Mouse (Mus musculus) spleen, postnatal 36 days (tissue): ENCODE measurements around the gene Pou2f1.

Source experiments
- DNase-seq, 2 experiments: peaks; one replicate each; pipeline ENCODE4 v3.0.0; 2022; ENCODE audit warnings: low spot score in 2 of 2, mixed read lengths in 1 of 2

Pou2f1 gene

DNA sequence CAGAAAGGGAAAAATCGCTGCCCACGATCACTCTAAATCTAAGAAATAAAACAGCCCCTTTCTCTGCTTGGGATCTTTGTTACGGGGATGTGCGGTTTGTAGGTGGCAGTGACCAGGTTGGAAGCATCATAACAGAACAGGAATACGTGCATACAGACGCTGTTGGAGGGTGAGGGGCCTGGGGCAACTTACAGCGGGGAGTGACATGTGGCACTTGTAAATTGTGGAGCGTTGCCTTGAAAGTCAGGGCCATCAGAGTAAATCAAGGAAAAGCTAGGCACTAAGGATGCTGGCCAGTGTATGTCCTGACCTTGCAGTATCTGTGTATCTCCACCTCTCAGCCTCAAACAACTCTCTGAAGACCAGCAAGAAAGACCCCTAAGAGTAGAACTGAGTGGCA is 154.1 kb downstream of the Pou2f1 start:
- DNase-seq, result no peak

DNA sequence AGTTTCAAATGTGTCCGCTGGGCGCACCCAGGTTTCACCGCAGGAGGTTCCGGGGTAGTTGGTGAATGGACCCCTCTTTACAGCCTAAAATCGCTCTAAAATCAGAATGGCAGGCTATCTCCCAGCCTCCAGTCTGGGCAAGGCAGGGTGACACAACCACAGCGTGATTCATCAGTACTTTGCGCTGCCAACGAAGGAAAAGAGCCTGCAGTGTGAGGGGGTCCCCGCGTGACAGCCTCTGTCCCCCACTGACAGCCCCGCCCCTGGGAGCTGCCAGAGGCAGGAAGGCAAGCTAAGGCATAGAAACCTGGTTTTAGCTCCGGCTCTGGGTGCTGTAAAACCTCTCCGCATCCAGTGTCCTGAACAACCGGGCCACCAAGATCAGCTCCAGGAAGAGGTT is 157.1 kb downstream of the Pou2f1 start:
- DNase-seq, result peak; percentile 38

DNA sequence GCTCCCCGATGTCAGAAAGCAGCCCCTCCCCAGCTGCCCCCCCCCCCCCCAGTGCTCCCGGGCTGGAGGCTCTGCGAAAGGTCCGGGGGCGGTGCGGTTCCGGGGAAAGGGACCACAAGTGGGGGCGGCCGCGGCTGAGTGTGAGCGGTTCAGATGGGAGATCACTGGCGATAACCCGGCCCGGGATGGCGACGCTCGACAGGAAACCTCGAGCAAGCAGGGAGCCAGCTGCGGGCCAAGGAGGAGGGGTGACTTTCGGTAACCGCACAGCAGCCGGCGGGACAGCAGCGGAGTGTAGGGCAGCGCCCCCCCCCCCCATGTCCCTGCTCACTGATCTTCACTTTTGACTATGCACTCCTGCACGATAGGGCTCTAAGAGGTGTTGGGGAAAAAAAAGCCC is 157.5 kb downstream of the Pou2f1 start:
- DNase-seq, result peak; percentile 54 to 57

DNA sequence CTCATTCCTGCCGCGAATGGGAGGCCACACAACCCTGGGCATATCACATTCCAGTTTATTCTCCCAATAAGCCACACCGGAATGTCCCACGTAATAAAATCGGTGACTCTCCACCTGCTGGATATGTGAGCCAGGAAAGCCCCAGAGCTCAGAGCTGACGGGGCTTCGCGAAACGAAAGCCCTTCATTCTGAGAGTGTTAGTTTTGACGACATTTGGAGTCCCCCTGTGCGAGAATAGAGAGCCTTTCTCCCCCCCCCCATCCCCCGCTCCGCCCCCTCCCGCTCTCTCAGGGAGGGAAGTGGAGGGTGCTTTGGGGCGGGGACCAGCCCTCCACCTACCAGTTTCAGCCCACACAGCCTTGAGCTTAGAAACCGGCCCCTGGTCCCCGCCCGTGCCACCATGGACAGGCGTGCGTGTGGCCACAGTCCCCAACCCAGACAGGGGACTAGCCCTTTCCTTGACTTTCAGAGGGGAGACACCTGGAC is 158.0 kb downstream of the Pou2f1 start:
- peak; percentile 59 to 61 for DNase-seq

DNA sequence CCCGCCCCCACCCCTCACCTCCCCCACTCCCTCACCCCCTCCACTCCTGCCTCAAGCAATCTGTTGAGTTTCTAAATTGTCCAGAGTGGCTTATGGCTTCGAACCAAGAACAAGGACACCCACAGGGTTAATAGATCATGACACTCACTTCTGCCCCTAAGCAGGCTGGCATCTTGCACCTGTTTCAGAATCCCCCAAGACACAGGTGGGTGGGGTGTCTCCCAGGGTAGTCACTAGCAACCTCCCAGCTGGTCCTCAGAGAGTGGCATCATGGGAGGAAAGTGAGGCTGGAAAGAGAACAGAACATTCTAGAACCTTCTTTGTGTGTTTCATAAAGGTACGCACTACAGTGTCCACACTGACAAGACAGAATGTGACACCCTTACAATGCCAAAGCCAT is 158.9 kb downstream of the Pou2f1 start:
- DNase-seq, result peak in 1 of 2 experiments; percentile 15

DNA sequence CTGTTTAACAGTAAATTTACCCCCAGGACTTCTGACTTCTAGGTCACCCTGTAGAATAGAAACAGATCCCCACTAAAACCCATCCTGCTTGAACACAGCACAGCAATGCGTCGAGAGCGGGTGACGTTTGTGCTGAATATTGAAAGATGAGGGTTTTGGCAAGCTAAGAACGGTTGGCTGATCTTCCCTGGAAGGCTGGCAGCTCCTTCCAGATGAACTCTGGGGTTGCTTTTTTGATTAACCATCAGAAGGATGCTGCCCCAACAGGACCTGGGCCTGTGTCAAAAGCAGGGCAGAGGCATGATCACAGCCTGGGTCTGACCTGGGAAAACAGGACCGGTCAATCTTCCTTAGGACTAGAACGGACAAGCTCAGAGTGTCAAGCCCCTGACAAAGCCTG is 160.3 kb downstream of the Pou2f1 start:
- no peak for DNase-seq

DNA sequence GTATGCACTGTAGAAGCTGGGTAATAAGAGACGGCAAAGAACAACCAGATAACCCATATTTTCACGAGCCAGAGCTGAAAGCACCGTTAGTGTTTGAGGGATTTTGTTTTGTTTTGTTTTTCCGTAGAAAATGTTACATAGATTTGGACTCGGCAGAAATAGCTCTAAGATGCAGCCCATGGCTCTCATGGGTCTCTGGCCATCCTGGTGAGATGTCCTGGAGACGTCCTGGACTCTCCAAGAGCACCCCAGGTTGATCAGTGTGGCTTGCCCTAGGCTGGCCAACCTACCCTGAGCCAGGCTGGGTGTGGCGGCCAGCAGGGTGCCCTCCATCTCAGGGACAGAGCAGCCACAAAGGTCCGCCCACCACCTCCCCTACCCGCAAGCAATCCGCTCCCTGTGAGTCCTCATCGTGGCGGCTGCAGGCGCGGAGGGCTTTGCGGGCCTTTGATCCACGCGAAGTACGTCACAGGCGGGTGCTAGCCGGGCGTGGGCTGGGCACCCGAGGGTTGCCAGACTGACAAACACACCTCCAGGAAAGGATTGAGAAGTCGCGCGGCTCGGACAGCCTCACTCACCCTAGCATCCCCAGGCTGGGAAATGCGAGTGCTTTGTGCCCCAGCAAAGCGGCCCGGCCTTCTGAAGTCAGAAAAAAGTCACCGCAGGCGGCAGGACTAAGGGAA is 161.8 kb downstream of the Pou2f1 start:
- DNase-seq, result no peak

DNA sequence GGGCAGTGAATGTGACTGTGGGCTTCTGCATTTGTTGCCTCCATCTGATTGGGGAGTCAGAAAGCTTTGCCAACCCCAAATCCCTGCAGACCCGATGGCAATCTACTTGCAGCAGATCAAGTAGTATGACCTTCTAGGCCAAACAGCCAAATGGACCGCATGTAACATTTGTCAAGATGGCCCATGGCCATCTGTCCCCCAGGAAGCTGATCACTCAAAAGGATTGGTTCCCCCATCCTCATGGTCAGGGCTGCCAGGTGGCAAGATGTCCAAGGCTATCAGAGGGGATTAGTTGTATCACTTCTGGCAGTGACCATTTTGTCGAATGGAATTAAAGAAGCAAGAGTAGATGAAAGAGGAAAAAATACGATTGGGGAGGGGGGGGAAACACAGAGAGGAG is 163.3 kb downstream of the Pou2f1 start:
- no peak for DNase-seq

DNA sequence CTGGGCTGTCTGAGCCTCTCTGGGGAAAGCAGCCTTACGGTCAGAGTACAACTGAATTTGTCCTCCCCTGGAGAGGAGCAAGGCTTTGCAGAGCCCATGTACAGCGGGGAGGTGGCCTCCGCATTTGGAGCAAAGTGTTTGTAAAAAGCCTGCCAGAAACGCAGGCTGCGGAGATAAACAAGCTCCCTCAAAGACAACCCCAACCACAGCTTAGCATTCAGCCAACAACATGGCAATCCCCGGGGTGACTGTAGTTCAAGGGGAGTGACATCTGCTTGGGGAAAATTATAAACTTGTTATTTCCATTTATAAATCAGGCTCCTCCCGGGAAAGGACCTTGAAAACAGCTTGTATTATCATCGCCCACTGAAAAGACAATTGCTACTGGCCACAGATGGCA is 164.9 kb downstream of the Pou2f1 start:
- no peak for DNase-seq

DNA sequence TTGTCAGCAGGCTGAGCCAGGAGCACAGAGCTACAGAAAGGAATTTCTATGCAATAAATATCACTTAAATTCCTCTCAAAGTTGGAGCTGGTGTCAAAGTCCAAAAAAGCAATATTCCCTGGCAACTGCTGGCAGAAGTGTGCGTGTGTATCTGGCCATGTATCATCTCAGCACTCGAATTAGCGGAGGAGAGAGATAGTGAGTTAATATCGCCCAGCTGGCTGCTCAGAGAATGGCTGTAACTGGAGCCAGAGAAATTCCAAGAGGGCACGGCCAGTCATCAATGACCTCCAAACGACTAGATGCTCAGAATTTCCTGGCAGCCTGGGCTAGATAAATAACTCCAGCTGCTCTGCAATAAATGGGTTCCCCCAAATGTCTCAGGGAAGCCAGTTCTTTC is 166.0 kb downstream of the Pou2f1 start:
- no peak for DNase-seq

DNA sequence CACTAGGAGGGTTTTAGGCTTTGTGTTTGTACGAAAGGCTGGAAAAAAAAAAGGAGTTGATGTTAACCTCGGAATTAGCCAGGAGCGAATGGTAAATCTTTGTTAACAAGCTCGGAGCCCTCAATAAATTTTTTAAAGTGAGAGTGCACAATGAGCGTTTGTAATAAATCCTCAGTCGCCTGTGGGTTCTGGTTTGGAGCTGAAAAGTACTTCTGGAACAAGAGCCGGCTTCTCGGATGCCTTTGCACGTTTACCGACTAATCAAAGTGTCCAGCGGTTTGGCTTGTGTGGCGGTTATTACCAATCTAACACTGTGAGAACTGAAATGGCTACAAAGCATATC is 167.9 kb downstream of the Pou2f1 start:
- DNase-seq, result no peak

DNA sequence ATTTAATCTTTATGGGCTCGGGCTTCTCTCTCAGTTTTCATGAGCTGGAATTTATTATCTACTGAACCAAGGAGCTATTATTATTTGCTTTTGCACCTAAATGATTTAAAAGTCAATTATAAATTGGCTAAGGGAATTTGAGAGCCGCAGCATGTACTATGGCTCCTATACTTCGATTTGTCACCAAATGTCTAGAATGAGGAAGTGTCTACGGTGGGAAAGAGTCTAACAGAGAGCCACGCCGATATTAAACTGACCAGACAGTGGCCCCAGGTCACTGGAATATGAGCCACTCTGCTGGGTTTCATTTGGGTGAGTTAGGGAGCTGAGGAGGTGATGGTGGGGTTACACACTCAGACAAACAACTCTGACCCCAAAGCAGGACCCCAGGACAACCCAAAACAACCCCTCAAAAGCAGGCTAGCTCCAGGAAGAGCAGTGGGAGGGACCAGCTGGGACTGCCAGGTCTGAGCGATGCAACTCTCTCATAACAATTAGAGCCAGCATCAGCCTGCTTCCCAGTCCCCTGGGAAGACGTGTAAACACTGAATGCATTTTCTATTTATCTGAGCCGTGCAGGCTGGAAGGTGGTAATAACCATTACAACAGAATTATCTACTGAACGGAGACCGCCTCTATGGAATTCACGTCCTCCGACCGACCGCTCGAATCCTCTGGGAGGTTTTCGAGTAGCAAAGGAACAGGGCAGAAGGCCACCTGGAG is 168.4 kb downstream of the Pou2f1 start:
- no peak for DNase-seq

DNA sequence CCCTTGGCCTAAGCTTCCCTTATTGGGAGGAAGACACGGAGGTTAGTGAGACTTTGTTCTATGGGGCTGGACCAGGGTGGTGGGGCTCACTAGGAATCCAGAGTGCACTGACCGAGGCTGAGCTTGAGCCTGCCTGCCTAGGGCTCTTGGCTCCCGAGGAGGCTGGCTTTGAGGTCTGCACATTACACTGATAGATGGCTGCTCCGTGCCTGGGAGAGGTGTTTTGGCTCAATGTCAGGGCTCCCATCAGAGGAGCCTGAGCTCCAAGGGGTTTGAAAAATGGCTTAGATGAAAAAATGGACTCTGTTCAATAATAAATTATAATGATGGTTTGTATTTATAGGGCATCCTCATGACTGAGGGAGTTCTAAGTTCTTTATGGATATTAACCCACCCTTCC is 169.2 kb downstream of the Pou2f1 start:
- no peak for DNase-seq

DNA sequence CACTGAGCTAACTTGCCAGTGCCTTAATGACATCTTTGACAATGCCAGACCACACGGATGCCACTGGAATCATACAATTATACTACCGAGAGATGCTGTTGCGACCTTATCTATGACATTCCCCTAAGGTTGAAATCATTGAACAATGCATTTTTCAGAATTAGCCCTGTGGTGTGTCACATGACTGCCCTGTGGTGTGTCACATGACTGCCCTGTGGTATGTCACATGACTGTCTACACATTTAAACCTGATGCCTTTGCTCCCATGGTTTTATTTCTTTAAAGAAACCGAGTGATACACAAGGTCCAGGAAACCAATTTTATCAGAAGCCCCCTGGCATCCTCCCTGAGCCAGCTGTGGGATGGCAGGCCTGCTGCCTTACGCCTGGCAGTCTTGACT is 172.6 kb downstream of the Pou2f1 start:
- DNase-seq, result no peak

DNA sequence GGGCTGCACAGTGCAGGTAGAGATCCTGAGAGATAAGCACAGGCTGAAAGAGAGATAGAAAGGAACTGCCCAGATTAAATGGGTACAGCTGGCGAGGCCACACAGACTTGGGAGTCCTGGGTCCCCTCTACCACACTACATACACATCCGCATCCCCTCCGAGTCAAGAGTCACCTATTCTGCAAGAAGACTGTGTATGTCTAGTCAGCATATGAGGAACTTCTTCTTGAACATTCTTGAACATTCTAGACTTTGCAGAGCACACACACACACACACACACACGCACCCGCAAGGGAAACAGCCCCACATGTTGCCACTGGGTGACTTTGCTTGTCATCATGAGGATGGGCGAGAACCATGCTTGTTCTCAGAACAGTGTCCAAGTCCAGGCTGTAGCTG is 173.9 kb downstream of the Pou2f1 start:
- DNase-seq, result no peak

DNA sequence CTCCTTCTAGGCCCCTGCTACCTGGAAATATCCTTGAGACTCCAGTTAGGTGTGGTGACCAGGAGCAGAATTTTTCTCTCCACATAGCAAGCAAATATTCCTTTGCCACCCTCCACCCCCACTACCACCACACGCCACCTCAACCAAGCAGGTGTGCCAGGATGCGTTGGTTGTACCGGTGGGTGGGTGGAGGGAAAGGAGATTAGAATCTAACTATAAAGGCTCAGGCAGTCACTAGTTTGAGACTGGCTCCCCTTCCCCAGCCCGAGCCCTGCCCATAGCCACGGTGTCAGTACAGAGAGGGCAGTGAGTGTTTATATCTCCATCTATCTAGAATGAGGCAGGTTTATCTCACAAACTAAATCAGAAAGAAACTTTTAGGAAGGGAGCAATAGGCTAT is 174.3 kb downstream of the Pou2f1 start:
- no peak for DNase-seq

DNA sequence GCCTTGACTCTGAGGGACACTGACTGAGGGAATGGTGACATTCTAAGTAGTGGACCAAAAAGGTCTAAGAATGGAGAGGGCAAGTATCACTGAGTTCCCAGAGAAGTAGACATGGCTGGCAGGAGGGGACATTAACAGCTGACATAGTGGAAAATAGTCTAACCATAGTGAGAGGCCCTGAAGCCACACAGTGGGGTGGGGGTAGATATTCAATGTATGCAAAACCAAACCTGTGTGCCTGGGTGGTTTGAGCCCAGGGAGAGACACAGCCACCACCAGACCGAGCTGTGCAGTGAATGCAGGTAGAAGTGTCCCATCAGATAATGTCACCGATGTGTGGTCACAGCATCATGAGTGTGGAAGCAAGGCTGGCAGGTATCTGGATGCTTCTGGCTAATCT is 180.4 kb downstream of the Pou2f1 start:
- no peak for DNase-seq

DNA sequence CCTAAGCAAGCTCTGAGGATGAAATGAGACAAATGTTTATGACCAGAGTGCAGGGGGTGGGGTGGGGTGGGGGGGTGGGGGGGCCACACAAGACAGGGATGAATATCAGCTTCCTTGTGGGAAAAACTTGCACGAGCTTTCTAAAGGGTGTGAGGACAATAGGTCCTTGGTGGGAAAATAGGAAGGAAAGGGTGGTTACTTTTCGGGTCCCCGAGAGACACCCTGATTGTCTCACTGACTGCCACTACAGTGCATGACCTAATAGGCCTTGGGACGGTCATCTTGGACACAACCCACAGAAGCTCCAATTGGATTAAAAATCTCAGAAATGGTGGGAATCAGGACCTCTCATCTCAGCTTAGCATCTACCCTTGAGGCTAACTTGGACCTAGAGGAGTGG is 183.3 kb downstream of the Pou2f1 start:
- no peak for DNase-seq

DNA sequence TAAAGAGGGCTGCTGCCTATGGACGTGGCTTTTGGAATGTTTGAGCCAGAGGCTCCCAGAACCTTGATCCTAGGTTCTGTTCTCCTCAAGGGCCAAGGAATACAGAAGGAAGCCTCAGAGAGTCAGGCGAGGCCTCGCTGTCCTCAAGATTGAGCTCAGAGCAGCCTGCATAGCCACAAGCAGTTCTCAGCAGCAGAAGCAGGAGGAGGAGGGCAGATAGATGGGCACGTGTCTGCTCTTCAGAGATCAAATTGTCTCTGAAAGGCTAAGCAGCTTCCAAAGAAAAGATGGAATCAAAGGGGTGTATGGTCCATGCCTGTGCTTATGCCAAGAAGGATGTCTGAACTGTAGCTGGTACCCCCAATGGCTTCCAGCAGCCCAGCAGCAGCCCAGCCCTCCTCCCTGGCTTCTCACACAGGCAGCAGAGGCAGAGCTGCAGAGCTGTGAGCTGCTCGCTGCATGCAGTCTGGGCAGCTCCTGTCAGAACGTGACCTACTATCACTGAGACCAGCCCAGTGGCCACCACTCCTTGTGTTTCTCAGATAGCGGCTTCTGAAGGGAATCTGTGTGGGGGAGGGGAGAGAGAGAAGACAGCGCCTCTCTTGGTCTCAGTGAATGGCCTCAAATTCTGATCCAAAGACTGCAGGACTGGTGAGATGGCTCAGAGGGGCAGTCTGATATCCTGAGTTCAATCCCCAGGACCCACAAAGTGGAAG is 184.2 kb downstream of the Pou2f1 start:
- peak; percentile 14 to 46 for DNase-seq

DNA sequence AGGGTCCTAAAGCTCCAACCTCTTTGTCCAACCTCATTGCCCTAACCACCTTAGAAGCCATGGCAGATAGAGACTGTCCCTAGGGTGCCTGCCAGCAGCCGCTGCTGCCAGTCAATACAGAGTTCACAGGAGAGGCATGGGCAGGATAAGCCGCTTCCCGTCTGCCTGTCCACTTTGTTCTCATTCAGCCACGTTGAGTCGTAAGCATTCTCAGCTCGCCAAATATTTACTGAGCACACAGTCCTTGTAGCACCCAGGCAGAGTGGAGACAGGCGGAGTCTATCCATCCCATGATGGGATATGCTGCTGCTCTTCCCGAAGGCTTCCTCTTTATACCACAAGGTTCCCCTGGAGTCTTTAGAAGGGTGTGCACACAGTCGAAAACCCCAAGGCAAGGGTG is 185.2 kb downstream of the Pou2f1 start:
- no peak for DNase-seq

DNA sequence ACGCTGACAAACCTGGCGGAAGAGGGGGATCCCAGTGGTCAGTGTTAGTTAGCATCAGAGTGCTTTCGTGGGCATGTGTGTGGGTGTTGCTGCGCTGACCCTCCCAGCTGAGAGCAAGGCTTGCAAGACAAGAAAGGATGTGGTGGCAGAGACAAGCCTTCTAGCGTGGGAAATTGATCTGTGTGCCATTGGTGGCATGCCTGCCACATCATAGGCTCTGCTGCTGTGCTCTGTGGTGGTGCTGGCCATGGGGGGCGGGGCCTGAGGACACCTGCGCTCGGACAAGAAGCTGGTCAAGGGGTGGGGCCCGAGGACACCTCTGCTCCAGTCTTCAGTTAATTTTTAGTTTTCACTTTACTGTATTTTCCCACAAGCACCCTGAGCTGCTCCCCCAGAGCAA is 186.1 kb downstream of the Pou2f1 start:
- peak; percentile 12 to 14 for DNase-seq
